Mouse (Mus musculus) megakaryocyte, embryonic 14.5 days (primary cell): ENCODE data around the gene Crtc1. TPM values are rescaled to one million over a fixed set of nuclear protein-coding genes. Genes with fewer than 3 reads are reported as not detected.
A peak's percentile ranks its signal among the peaks of the same experiment; 100 is the strongest.

Source experiments
- H3K27me3 ChIP-seq: replicated peaks from 2 replicates; pipeline ENCODE3; 2012; ENCODE audit warnings: inconsistent platforms
- H3K36me3 ChIP-seq: replicated peaks from 2 replicates; pipeline ENCODE3; 2012; ENCODE audit warnings: low read length, inconsistent platforms, mixed read lengths
- H3K4me1 ChIP-seq: 2 replicates; pipeline ENCODE4 v1.6.1; 2012; ENCODE audit warnings: inconsistent platforms
- H3K4me3 ChIP-seq: replicated peaks from 2 replicates; pipeline ENCODE3; 2012; ENCODE audit warnings: moderate library complexity, mild to moderate bottlenecking, inconsistent platforms
- H3K9me3 ChIP-seq: 2 replicates; pipeline ENCODE4 v1.6.1; 2012; ENCODE audit warnings: inconsistent platforms
- FLI1 ChIP-seq: IDR thresholded peaks from 2 replicates; pipeline ENCODE4 v1.6.1; 2012; ENCODE audit warnings: low read length, inconsistent platforms, mixed read lengths
- GATA1 ChIP-seq: IDR thresholded peaks from 3 replicates; pipeline ENCODE4 v1.6.1; 2012; ENCODE audit warnings: mixed read lengths, low read length, inconsistent platforms, borderline replicate concordance
- polyA plus RNA-seq: library from polyadenylated mRNA; stranded (reverse); fragments of >175 nt; gene quantifications from 2 replicates; pipeline ENCODE4 v1.2.3, GENCODE M21; 2012; ENCODE audit warnings: low replicate concordance; ENCODE audit not compliant: insufficient read depth

The Crtc1 gene
- polyA plus RNA-seq, 1 experiment, result 17.9 TPM

GRCm38 (mm10) chr8:70356111-70356510, 83.3 kb downstream of the Crtc1 start:
- 0 out of 2 replicates have a peak, but pooled peaks cover 2% of the 10 kb centered on the region for H3K9me3 ChIP-seq
- H3K4me3 ChIP-seq, result no peak overlapping the region
- no peak for TF ChIP-seq FLI1
- no peak for TF ChIP-seq GATA1
- H3K36me3 ChIP-seq, result peaks cover 3% of the 10 kb centered on the region
- H3K4me1 ChIP-seq, result peaks cover 41% of the 10 kb centered on the region
- H3K27me3 ChIP-seq, result peaks cover 12% of the 10 kb centered on the region

- peaks cover 55% of the 10 kb centered on the region for H3K4me1 ChIP-seq
- peak overlapping the region; percentile 97 for H3K4me3 ChIP-seq
- H3K9me3 ChIP-seq, result no peaks in the 10 kb centered on the region
- peaks cover 24% of the 10 kb centered on the region for H3K36me3 ChIP-seq
- no peak for TF ChIP-seq GATA1
- peaks cover 4% of the 10 kb centered on the region for H3K27me3 ChIP-seq
Observed at GRCm38 (mm10) chr8:70354004-70354403, 85.4 kb downstream of the Crtc1 start.

- Histone ChIP-seq H3K4me3 (peak within 1 kb of the TSS; percentile 97), H3K4me1 (peaks cover 61% of the 10 kb centered on the region), H3K27me3 (no peaks in the 10 kb centered on the region), H3K9me3 (no peaks in the 10 kb centered on the region), H3K36me3 (peaks cover 31% of the 10 kb centered on the region)
- TF ChIP-seq FLI1, result no peak
Observed at GRCm38 (mm10) chr8:70353194-70353817, 86.1 kb downstream of the Crtc1 start, which contains the start of gene Upf1. Gene Upf1, minus strand, starts transcription at chr8:70353278.

GRCm38 (mm10) chr8:70352657-70353151, 86.7 kb downstream of the Crtc1 start:
- peaks cover 68% of the 10 kb centered on the region for H3K4me1 ChIP-seq
- peaks cover 37% of the 10 kb centered on the region for H3K36me3 ChIP-seq
- TF ChIP-seq GATA1, result no peak
- TF ChIP-seq FLI1, result no peak
- no peaks in the 10 kb centered on the region for H3K27me3 ChIP-seq
- H3K4me3 ChIP-seq, result peak overlapping the region; percentile 97
- no peaks in the 10 kb centered on the region for H3K9me3 ChIP-seq

GRCm38 (mm10) chr8:70352000-70352384, 87.4 kb downstream of the Crtc1 start:
- TF ChIP-seq FLI1, result no peak
- no peak for TF ChIP-seq GATA1
- H3K27me3 ChIP-seq, result no peaks in the 10 kb centered on the region
- peak overlapping the region; percentile 97 for H3K4me3 ChIP-seq
- peaks cover 75% of the 10 kb centered on the region for H3K4me1 ChIP-seq
- H3K36me3 ChIP-seq, result peaks cover 44% of the 10 kb centered on the region
- H3K9me3 ChIP-seq, result no peaks in the 10 kb centered on the region

GRCm38 (mm10) chr8:70351035-70351999, 88.1 kb downstream of the Crtc1 start:
- peak overlapping the region; percentile 97 for H3K4me3 ChIP-seq
- TF ChIP-seq GATA1 (no peak), FLI1 (no peak)
- peaks cover 50% of the 10 kb centered on the region for H3K36me3 ChIP-seq
- no peaks in the 10 kb centered on the region for H3K9me3 ChIP-seq
- no peaks in the 10 kb centered on the region for H3K27me3 ChIP-seq
- peaks cover 79% of the 10 kb centered on the region for H3K4me1 ChIP-seq

GRCm38 (mm10) chr8:70347860-70348420, 91.4 kb downstream of the Crtc1 start:
- Histone ChIP-seq H3K36me3 (peaks cover 78% of the 10 kb centered on the region), H3K27me3 (no peaks in the 10 kb centered on the region), H3K4me3 (no peak overlapping the region), H3K4me1 (peaks cover 88% of the 10 kb centered on the region), H3K9me3 (no peaks in the 10 kb centered on the region)
- TF ChIP-seq FLI1 (no peak), GATA1 (no peak)

GRCm38 (mm10) chr8:70347443-70347842, 91.9 kb downstream of the Crtc1 start:
- Histone ChIP-seq H3K9me3 (no peaks in the 10 kb centered on the region), H3K36me3 (peaks cover 83% of the 10 kb centered on the region), H3K27me3 (no peaks in the 10 kb centered on the region), H3K4me1 (peaks cover 93% of the 10 kb centered on the region), H3K4me3 (no peak overlapping the region)
- no peak for TF ChIP-seq GATA1
- no peak for TF ChIP-seq FLI1

GRCm38 (mm10) chr8:70344279-70344678, 95.1 kb downstream of the Crtc1 start:
- peak overlapping the region; percentile 2 for H3K4me3 ChIP-seq
- no peaks in the 10 kb centered on the region for H3K27me3 ChIP-seq
- H3K36me3 ChIP-seq, result peaks cover 94% of the 10 kb centered on the region
- H3K9me3 ChIP-seq, result no peaks in the 10 kb centered on the region
- H3K4me1 ChIP-seq, result peaks cover 73% of the 10 kb centered on the region
- TF ChIP-seq FLI1 (no peak), GATA1 (no peak)

- TF ChIP-seq FLI1 (no peak), GATA1 (no peak)
- Histone ChIP-seq H3K36me3 (peaks cover 94% of the 10 kb centered on the region), H3K4me1 (peaks cover 67% of the 10 kb centered on the region)
Observed at GRCm38 (mm10) chr8:70343696-70344095, 95.7 kb downstream of the Crtc1 start.

More at GRCm38 (mm10) chr8:70343696-70344095, 95.7 kb downstream of the Crtc1 start:
- no peak overlapping the region for H3K4me3 ChIP-seq
- H3K9me3 ChIP-seq, result no peaks in the 10 kb centered on the region
- no peaks in the 10 kb centered on the region for H3K27me3 ChIP-seq
